Mouse (Mus musculus) testis, adult 2 months (tissue): ENCODE results near the gene Scgb1a1. TPM values are rescaled to one million over a fixed set of nuclear protein-coding genes. Genes with fewer than 3 reads are reported as not detected.

ENCODE experiments used
- H3K27ac ChIP-seq: fragments of 200-500 bp; 2 replicates; pipeline ENCODE4 v1.5.1; 2012; ENCODE audit warnings: low read depth, low read length; ENCODE audit not compliant: control insufficient read depth, insufficient read depth
- H3K27me3 ChIP-seq: fragments of 200-500 bp; 2 replicates; pipeline ENCODE4 v1.6.1; 2012; ENCODE audit warnings: mild to moderate bottlenecking, low read length, moderate library complexity; ENCODE audit not compliant: control insufficient read depth, insufficient read depth
- H3K36me3 ChIP-seq: fragments of 200-500 bp; 2 replicates; pipeline ENCODE4 v1.6.1; 2012; ENCODE audit warnings: mild to moderate bottlenecking, low read length; ENCODE audit not compliant: control insufficient read depth, insufficient read depth
- H3K4me1 ChIP-seq: fragments of 200-500 bp; 2 replicates; pipeline ENCODE4 v1.6.1; 2012; ENCODE audit warnings: low read length; ENCODE audit not compliant: control insufficient read depth, insufficient read depth
- H3K4me3 ChIP-seq: fragments of 200-500 bp; 2 replicates; pipeline ENCODE4 v1.5.1; 2012; ENCODE audit warnings: low read depth, mild to moderate bottlenecking, low read length, moderate library complexity, mixed read lengths; ENCODE audit not compliant: control insufficient read depth
- CTCF ChIP-seq: fragments of 200-500 bp; IDR thresholded peaks from 2 replicates; pipeline ENCODE4 v1.5.1; 2012; ENCODE audit warnings: low read depth, mild to moderate bottlenecking, inconsistent platforms, low read length, moderate library complexity; ENCODE audit not compliant: control insufficient read depth, insufficient read depth, insufficient replicate concordance
- POLR2A ChIP-seq: fragments of 200-500 bp; IDR thresholded peaks from 2 replicates; pipeline ENCODE4 v1.6.1; 2012; ENCODE audit warnings: low read depth, mild to moderate bottlenecking, inconsistent platforms, low read length, moderate library complexity; ENCODE audit not compliant: control insufficient read depth
- polyA plus RNA-seq: library from polyadenylated mRNA; depleted of rRNA; stranded (reverse); fragments of >200 nt; gene quantifications from 2 replicates; pipeline ENCODE4 v1.2.3, GENCODE M21; 2012; rRNA removed

Scgb1a1 gene
- polyA plus RNA-seq, 1 experiment = 0.41 TPM

- H3K27me3 ChIP-seq = no peaks in the 10 kb centered on the region
- H3K4me3 ChIP-seq = no peak overlapping the region
- H3K4me1 ChIP-seq = no peaks in the 10 kb centered on the region
- H3K36me3 ChIP-seq = no peaks in the 10 kb centered on the region
- H3K27ac ChIP-seq = no peak overlapping the region
- no peak for TF ChIP-seq CTCF
- no peak for TF ChIP-seq POLR2A
These were observed 49.6 kb downstream of the Scgb1a1 start for GRCm38 (mm10) chr19:9038136-9038535.

DNA sequence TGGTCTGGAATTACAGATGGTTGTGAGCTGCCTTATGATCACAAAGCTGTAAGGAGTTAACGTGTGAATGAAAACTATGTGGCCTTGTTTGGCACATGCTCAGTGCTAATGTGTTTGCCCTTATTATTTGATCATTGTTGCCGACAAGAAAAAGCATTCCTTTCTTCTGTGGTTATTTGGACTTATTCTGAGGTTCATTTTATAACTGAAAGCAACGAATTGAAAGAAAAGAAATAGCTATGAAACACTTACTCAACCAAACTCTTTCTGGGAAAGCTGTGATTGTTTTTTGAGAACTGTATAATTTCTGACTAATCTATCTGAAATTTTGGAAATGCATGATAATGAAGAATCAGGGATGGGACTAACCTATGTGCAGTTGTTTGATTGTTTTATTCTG is 52.7 kb downstream of the Scgb1a1 start:
- TF ChIP-seq CTCF (no peak), POLR2A (no peak)
- Histone ChIP-seq H3K27ac (no peak overlapping the region), H3K27me3 (no peaks in the 10 kb centered on the region), H3K36me3 (no peaks in the 10 kb centered on the region), H3K4me3 (no peak overlapping the region), H3K4me1 (no peaks in the 10 kb centered on the region)

GRCm38 (mm10) chr19:9034480-9034879 is 53.3 kb downstream of the Scgb1a1 start:
- no peak overlapping the region for H3K4me3 ChIP-seq
- no peak overlapping the region for H3K27ac ChIP-seq
- TF ChIP-seq CTCF = no peak
- no peak for TF ChIP-seq POLR2A

More at GRCm38 (mm10) chr19:9034480-9034879, 53.3 kb downstream of the Scgb1a1 start:
- no peaks in the 10 kb centered on the region for H3K4me1 ChIP-seq
- H3K27me3 ChIP-seq = no peaks in the 10 kb centered on the region
- H3K36me3 ChIP-seq = no peaks in the 10 kb centered on the region

Other genes with a start within 250 kb of the Scgb1a1 start
- gene Gng3, start 248.8 kb downstream of the Scgb1a1 start, polyA plus RNA-seq = 2.0 and 2.4 TPM in 2 replicates
- 0.37 and 0.40 TPM in 2 replicates for gene Lrrn4cl, start 237.2 kb downstream of the Scgb1a1 start, polyA plus RNA-seq
- 83.7 and 92.2 TPM in 2 replicates for gene Ubxn1, start 216.5 kb downstream of the Scgb1a1 start, polyA plus RNA-seq
- 40.0 and 41.0 TPM in 2 replicates for gene Uqcc3, start 207.0 kb downstream of the Scgb1a1 start, polyA plus RNA-seq
- gene Lbhd1, start 204.2 kb downstream of the Scgb1a1 start, polyA plus RNA-seq = 1.1 and 1.9 TPM in 2 replicates
- gene Gm49403, start 204.0 kb downstream of the Scgb1a1 start, polyA plus RNA-seq = not detected in 2 replicates
- 48.2 and 48.4 TPM in 2 replicates for gene 1810009A15Rik, start 199.1 kb downstream of the Scgb1a1 start, polyA plus RNA-seq
- gene Gm49416, start 199.0 kb downstream of the Scgb1a1 start, polyA plus RNA-seq = 1.1 TPM in 1 of 2 replicates, not detected in the other
- 6.6 and 6.7 TPM in 2 replicates for gene Ints5, start 195.0 kb downstream of the Scgb1a1 start, polyA plus RNA-seq
- 49.9 and 57.0 TPM in 2 replicates for gene Ganab, start 189.9 kb downstream of the Scgb1a1 start, polyA plus RNA-seq
- 19.5 and 20.4 TPM in 2 replicates for gene B3gat3, start 167.6 kb downstream of the Scgb1a1 start, polyA plus RNA-seq
- gene Rom1, start 158.6 kb downstream of the Scgb1a1 start, polyA plus RNA-seq = 11.6 and 13.7 TPM in 2 replicates
- 4.9 and 5.7 TPM in 2 replicates for gene Eml3, start 158.4 kb downstream of the Scgb1a1 start, polyA plus RNA-seq
- 14.0 and 14.5 TPM in 2 replicates for gene Mta2, start 146.1 kb downstream of the Scgb1a1 start, polyA plus RNA-seq
- 38.2 and 38.6 TPM in 2 replicates for gene Tut1, start 134.1 kb downstream of the Scgb1a1 start, polyA plus RNA-seq
- gene Eef1g, start 120.9 kb downstream of the Scgb1a1 start, polyA plus RNA-seq = 442 and 506 TPM in 2 replicates
- gene Ahnak, start 98.7 kb downstream of the Scgb1a1 start, polyA plus RNA-seq = 1.6 and 2.3 TPM in 2 replicates
- gene Asrgl1, start 47.7 kb upstream of the Scgb1a1 start, polyA plus RNA-seq = 232 and 259 TPM in 2 replicates